Mouse (Mus musculus) forelimb bud, embryonic 11.5 days (tissue): ENCODE measurements around the gene Zfp873.
"Not testable (repeated sequence)": the region's sequence is repeated elsewhere in the genome, so short reads cannot be mapped to it uniquely, and the experiment has no call there.

Experiments used
- DNase-seq: peaks from one replicate; pipeline ENCODE4 v3.0.0-alpha.2; 2012; ENCODE audit warnings: low read depth, low spot score

Gene Zfp873

DNA sequence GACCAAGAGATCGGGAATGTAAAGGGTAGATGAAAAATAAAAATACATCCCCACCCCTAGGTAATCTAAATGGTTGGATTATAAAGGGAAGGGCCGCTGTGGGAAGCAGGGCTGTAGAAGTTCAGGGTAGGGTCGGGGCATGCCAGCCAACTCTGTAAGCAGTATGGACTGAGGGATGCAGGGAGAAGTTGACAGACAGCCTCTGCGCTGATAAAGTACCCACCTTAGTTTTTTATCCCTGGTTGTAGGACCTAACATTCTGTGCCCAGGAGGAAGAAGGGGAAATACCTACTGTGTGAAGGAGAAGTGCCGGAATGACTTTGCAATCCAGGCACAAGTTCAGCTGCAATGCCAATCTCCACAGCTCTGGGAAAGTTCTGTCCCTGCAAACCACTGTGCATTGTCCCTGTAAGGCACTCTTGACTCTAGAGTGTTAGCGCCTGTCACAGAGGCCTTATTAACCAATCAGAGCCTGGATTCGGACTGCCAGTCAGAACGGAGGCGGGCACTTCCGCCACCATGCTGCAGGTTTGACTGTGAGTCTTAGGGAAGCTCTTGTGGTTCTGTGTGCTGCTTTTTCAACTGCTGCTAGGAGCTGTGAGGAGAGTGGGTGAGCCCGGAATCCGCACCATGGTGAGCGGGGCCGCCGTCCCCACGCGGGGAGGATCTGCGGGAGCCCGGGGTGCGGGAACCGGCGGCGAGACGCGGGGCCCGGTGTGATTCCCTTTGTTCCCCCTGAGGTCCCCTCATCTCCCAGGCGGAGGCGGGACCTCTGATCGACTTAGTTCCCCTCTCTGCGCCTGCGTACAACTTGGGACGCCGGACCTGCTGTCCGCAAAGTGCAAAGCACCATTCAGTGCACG, at the start of gene Zfp873:
Zfp873 (plus strand) TSS at position 527 of the 863 bp plus-strand sequence.
- DNase-seq = peak; percentile 95

DNA sequence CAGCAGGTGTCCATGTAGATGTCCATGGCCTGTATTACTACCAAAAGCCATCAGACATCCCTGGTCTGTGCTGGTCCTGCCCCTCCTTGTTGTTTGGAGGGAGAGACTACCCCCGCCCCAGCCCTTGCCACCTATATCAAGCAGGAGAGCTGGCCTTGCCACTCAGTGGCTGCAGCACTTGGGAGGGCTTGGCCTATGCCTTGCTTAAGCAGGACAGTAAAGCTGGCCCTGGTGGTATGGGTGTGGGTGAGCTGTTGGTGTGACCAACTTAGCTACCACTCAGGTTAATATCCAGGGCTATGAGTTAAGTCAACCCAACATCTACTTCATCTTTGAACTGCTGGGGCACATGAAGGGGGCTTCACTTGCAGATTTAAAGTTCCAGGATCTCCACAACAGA, 44.7 kb upstream of the Zfp873 start:
- not testable (repeated sequence) for DNase-seq

GRCm38 (mm10) chr10:82004822-82005221, 43.1 kb upstream of the Zfp873 start:
- not testable (repeated sequence) for DNase-seq

- DNase-seq = no peak
Observed at GRCm38 (mm10) chr10:82042191-82042590, 5.7 kb upstream of the Zfp873 start.

DNA sequence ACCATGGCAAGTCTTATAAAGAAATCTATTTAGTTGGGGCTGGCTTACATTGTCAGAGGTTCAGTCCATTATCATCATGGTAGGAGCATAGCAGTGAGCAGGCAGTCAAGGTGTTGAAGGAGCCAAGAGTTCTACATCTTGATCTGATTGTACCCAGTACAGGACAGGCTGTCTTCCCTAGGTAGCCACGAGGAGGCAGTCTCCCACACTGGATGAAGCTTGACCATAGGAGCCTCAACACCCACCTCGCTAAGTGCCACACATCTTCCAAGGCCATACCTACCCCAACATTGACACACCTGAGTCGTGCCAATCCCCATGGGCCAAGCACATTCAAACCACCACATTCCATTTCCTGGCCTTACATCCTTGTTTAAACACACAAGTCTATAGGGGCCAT, 1.3 kb upstream of the Zfp873 start:
- DNase-seq = no peak

- not testable (repeated sequence) for DNase-seq
Observed at GRCm38 (mm10) chr10:82048460-82048804, 509 bp downstream of the Zfp873 start.

DNA sequence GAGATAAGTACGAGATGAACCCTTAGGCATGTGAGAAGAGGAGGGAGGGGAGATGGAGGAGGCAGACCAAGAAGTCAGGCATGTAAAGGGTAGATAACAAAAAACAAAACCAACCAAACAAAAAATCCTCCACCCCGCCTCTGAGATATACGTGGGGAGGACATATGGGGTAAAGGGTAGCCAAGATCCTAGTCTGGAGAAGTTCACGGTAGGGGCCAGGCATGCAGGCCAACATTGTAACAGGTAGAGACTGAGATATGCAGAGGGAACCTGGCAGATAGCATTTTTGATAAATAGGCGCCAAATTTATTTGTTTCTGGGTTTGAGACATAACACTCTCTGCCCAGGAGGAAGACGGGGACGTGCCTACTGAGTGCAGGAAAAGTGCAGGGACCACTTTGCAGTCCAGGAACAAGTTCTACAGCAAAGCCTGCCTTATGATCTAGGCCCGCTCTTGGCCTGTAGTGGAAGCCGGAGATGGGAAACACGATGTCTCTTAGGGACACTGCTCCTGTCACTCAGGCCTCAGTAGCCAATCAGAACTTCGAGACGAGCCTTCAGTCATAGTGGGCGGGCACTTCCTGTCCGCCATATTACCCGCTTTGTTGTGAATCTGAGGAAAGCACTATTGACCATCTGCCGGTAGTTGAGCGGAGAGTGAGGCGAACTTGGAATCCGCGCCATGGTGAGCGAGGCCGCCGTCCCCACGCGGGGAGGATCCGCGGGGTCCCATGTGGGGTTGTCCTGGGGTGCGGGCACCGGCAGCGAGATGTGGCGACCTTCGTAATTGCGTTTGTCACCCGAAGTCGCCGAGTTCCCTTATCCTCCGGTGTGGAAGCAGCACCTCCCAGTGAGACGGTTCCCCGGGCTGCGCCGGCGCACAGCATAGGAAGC, 35.1 kb downstream of the Zfp873 start, which contains the start of gene BC024063:
BC024063 (plus strand) TSS at position 626 of the 894 bp plus-strand sequence.
- peak; percentile 71 for DNase-seq

DNA sequence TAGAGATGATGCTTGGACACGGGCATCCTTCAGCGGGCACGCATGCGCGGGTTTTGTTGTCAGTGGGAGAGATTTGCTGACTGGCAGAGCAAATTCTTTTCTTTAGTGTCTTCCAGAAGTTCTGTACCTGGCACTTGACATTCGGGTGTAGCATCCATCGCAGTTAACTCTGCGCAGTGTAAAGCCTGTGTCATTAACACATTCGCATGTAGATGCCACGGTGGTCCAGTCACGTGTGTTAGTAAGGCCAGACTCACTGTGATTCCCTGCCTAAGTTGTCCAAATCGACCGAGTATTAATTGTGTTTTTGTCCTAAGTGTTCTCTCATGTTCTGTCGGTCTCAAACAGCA, 35.7 kb downstream of the Zfp873 start:
- DNase-seq = not testable (repeated sequence)
